Mouse (Mus musculus) heart, embryonic 11.5 days (tissue): ENCODE data around the gene Speer4f1. TPM values are rescaled to one million over a fixed set of nuclear protein-coding genes. Genes with fewer than 3 reads are reported as not detected.

Experiments used
- polyA plus RNA-seq: library from polyadenylated mRNA; unstranded; fragments of >200 nt; fragmentation: Nextera tagmentation; extraction: Ambion mirVana; gene quantifications from 2 replicates; pipeline ENCODE4 v1.2.1, GENCODE M21; 2014

The Speer4f1 gene
- polyA plus RNA-seq, 1 experiment from 2014 or later = not detected

Other genes starting within 250 kb of the Speer4f1 start
- gene Speer4f2, start 102.9 kb upstream of the Speer4f1 start, polyA plus RNA-seq = not detected in 2 replicates
- gene Sema3c, start 98.2 kb downstream of the Speer4f1 start, polyA plus RNA-seq = 30.3 and 33.7 TPM in 2 replicates